Mouse (Mus musculus): ENCODE measurements around the gene Fam98c. TPM values are rescaled to one million over a fixed set of nuclear protein-coding genes. Genes with fewer than 3 reads are reported as not detected.

Fam98c gene
- total RNA-seq, 2 experiments from 2014 or later = 16.2 to 17.2 TPM

DNA sequence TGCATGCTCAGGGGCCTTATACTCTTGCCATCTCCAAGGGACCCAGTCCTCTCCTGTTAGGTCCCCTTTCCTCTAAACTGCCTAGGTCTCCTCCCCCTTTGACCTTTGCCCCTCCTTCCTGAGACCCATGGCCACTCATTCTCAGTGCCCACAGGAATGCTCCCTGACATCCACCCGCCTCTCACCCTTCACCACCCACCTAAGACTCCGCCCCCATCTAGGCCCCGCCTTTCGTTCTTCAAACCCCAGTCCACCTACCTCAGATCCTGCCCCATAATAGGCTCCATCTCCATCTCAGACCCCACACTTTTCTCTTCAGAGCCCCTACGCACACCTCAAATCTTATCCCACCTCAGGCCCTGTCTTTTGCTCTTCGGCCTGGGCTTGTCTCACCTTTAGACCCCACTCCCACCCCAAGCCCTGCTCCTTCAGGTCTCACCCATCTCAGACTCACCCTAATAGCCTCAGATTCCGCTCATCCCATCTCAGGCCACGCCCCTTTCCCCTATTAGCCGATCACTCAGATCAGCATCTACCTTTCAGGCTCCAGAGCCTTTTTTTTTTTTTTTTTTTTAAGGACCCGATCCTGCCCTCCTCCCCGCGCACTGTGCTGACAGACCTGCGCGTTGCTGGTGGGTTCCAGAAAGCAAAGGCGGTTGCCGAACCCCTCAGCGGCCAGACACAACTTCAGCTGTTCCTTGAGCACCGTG lies 37.7 kb downstream of the Fam98c start:
- no peak for DNase-seq (ENCODE audit: low spot score in 2 of 2)

DNA sequence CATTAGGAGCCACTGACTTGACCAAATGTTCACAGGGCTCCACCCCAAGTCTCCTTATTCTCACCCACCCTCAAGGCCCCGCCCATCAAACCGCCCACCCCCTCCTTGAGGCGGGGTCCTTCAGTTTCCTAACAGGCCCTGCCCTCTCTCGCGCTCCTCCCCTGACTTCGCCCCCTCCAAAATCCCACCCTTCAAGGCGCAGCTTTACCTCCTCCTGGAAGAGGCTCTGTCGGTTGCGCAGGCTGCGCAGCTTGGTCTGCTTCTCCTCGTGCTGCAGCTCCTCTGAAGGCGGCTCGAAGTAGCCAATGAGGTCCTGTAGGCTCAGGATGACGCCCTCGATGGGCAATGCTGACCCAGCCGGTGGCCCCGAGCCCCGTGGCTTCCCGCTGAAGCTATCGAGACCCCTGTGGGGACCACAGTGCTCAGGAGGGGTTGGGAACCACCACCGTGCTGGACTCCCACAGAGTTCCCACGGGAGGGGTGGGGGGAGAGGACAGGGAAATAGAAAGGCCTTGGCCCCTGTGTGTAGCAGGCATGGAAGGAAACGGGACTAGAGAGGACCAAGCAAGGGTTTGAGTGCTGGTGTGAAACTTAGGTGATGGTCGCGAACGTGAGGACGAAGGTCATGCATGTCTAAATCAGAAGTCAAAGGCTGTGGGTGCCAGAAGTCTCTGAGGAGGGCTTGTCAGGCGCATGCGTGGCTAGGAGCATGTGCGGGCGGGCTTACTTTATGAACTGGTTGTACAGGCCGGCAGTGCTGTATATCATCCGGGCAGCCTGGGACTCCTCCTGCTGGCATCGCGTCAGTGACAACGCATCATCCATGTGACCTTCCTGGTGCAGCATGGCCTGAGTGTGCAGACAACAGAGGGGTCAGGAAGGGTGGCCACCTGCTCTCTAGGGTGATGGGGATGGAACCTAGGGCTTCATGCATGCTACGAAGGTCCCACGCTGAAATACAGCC lies 46.8 kb downstream of the Fam98c start:
- peak in 1 of 2 experiments; percentile 21 for DNase-seq (ENCODE audit: low spot score in 2 of 2)

Other genes with a start within 250 kb of the Fam98c start
- 100 to 1,000 TPM; 220 to 242 TPM for gene Actn4, start 193.9 kb downstream of the Fam98c start, total RNA-seq (2021)
- gene Eif3k, start 174.4 kb downstream of the Fam98c start, total RNA-seq (2021) = 100 to 1,000 TPM; 308 to 312 TPM
- 1 to 10 TPM; 2.5 to 3.6 TPM for gene Map4k1, start 174.2 kb downstream of the Fam98c start, total RNA-seq (2021)
- gene Ryr1, start 31.1 kb downstream of the Fam98c start, total RNA-seq (2021) = 10 to 100 TPM in 1 of 2 experiments, 1 to 10 TPM in 1; 5.9 to 15.1 TPM
- 1 to 10 TPM; 2.4 TPM for gene Rasgrp4, start 21.4 kb downstream of the Fam98c start, total RNA-seq (2021)
- gene Ggn, start 14.0 kb upstream of the Fam98c start, total RNA-seq (2021) = 1 to 10 TPM; 1.8 to 2.5 TPM
- gene Spred3, start 14.2 kb upstream of the Fam98c start, total RNA-seq (2021) = 10 to 100 TPM; 14.5 to 15.8 TPM
- gene Psmd8, start 24.5 kb upstream of the Fam98c start, total RNA-seq (2021) = 100 to 1,000 TPM; 188 to 192 TPM
- gene Catsperg1, start 57.8 kb upstream of the Fam98c start, total RNA-seq (2021) = 1 to 10 TPM; 2.0 TPM
- 1 to 10 TPM; 2.9 to 3.6 TPM for gene Kcnk6, start 76.3 kb upstream of the Fam98c start, total RNA-seq (2021)
- 10 to 100 TPM; 48.2 to 49.7 TPM for gene Yif1b, start 82.1 kb upstream of the Fam98c start, total RNA-seq (2021)
- gene 2200002D01Rik, start 92.2 kb upstream of the Fam98c start, total RNA-seq (2021) = 1 to 10 TPM; 2.4 to 4.5 TPM
- 10 to 100 TPM; 46.1 to 85.1 TPM for gene Spint2, start 125.7 kb upstream of the Fam98c start, total RNA-seq (2021)
- 10 to 100 TPM; 14.3 to 15.0 TPM for gene Ppp1r14a, start 133.1 kb upstream of the Fam98c start, total RNA-seq (2021)
- 1 to 10 TPM; 5.0 to 5.7 TPM for gene Dpf1, start 147.7 kb upstream of the Fam98c start, total RNA-seq (2021)

Measured in adrenal gland, postnatal 4 days (tissue).